Mouse (Mus musculus): ENCODE results near the gene Car9.

DNA sequence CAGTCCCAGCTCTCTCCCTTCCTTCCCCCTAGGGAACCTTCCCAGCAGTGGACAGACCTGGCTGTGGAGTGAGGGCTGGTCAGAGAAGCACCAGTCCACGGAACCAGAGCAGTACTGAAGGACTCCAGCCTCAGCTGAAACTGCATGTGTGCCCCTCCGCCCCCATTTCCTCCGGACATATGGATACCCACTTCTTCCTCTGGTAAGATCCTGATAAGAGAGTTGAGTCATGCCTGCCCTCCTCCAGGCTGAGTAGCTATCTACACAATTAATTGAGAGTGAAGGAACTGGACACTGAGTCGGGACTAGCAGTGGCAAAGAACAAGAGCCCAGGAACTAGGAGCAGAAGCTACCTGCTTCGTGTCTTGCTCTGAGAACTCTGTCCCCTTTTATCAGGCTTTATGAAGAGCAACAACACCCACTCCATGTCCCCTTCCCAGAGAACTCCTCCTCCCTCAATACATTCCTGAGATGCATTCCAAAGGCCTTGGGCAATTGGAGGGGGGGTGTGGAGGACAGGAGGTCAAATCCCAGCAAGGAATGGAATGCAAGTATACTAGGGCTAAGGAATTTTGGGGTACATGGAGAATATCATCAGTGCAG is 51.4 kb downstream of the Car9 start:
- TF ChIP-seq CTCF (IDR thresholded peaks at IDR 0.05) (no peak), EP300 (IDR thresholded peaks at IDR 0.05) (peak; percentile 86)

Data from lung, postnatal 0 days (tissue).